Mouse (Mus musculus) midbrain, embryonic 15.5 days (tissue): ENCODE data around the gene Nrd1. TPM values are rescaled to one million over a fixed set of nuclear protein-coding genes. Genes with fewer than 3 reads are reported as not detected.

Source experiments
- ATAC-seq: fragments of 200-750 bp; cut with Nextera tagmentation; replicated peaks from 2 replicates; pipeline ENCODE4 v1.8.0; 2017; ENCODE audit warnings: moderate TSS enrichment
- H3K27ac ChIP-seq: fragments of 300-500 bp; sonication (generic); 2 replicates; pipeline ENCODE4 v1.5.1; 2015; ENCODE audit warnings: mild to moderate bottlenecking, inconsistent platforms
- H3K27me3 ChIP-seq: fragments of 300-500 bp; sonication (generic); replicated peaks from 2 replicates; pipeline ENCODE4 v1.6.1; 2015; ENCODE audit warnings: inconsistent platforms
- H3K36me3 ChIP-seq: fragments of 300-500 bp; sonication (generic); replicated peaks from 2 replicates; pipeline ENCODE4 v1.6.1; 2015; ENCODE audit warnings: inconsistent platforms
- H3K4me1 ChIP-seq: fragments of 300-500 bp; sonication (generic); 2 replicates; pipeline ENCODE4 v1.6.1; 2015; ENCODE audit warnings: inconsistent platforms
- H3K4me2 ChIP-seq: fragments of 300-500 bp; sonication (generic); 2 replicates; pipeline ENCODE4 v1.6.1; 2015; ENCODE audit warnings: inconsistent platforms, mild to moderate bottlenecking, moderate library complexity
- H3K4me3 ChIP-seq: fragments of 300-500 bp; sonication (generic); 2 replicates; pipeline ENCODE4 v1.5.1; 2015; ENCODE audit warnings: mild to moderate bottlenecking, inconsistent platforms
- H3K9ac ChIP-seq: fragments of 300-500 bp; sonication (generic); 2 replicates; pipeline ENCODE4 v1.6.1; 2015; ENCODE audit warnings: mild to moderate bottlenecking, inconsistent platforms
- H3K9me3 ChIP-seq: fragments of 300-500 bp; sonication (generic); 2 replicates; pipeline ENCODE4 v1.6.1; 2016; ENCODE audit warnings: inconsistent platforms
- WGBS: fragments of 180-500 bp; shearing (Covaris S2); methylation state at CpG from one replicate; pipeline ENCODE4 v1.1.7; 2015; ENCODE audit warnings: mixed read lengths; 5-methylcytosine and 5-hydroxymethylcytosine counted together
- polyA plus RNA-seq: library from polyadenylated mRNA; unstranded; fragments of >200 nt; fragmentation: Nextera tagmentation; extraction: Ambion mirVana; gene quantifications from 2 replicates; pipeline ENCODE4 v1.2.1, GENCODE M21; 2015

Gene Nrd1
- polyA plus RNA-seq, 1 experiment from 2014 or later = 80.0 TPM

- H3K9ac ChIP-seq = no peak overlapping the region
- H3K27me3 ChIP-seq = no peaks in the 10 kb centered on the region; the same call in 1 of the 2 replicates
- H3K4me1 ChIP-seq = no peaks in the 10 kb centered on the region
- H3K9me3 ChIP-seq = no peaks in the 10 kb centered on the region
- H3K27ac ChIP-seq = no peak overlapping the region
- no peak overlapping the region for H3K4me3 ChIP-seq
- no peak overlapping the region for H3K4me2 ChIP-seq
- ATAC-seq = no peak
- H3K36me3 ChIP-seq = no peaks in the 10 kb centered on the region
Measured at GRCm38 (mm10) chr4:108990032-108990431, 10.4 kb upstream of the Nrd1 start.

GRCm38 (mm10) chr4:108990571-108990970, 9.9 kb upstream of the Nrd1 start:
- Histone ChIP-seq H3K27ac (no peak overlapping the region), H3K9ac (no peak overlapping the region), H3K36me3 (no peaks in the 10 kb centered on the region), H3K4me3 (no peak overlapping the region), H3K9me3 (no peaks in the 10 kb centered on the region), H3K4me1 (no peaks in the 10 kb centered on the region), H3K4me2 (no peak overlapping the region), H3K27me3 (no peaks in the 10 kb centered on the region; the same call in 1 of the 2 replicates)
- no peak for ATAC-seq
- WGBS = 91% methylated on average over 6 of the region's 6 CpGs

- no peak overlapping the region for H3K9ac ChIP-seq
- H3K4me2 ChIP-seq = no peak overlapping the region
- H3K4me1 ChIP-seq = no peaks in the 10 kb centered on the region
- H3K27me3 ChIP-seq = no peaks in the 10 kb centered on the region; the same call in 1 of the 2 replicates
- H3K4me3 ChIP-seq = no peak overlapping the region
- ATAC-seq = no peak
- H3K36me3 ChIP-seq = no peaks in the 10 kb centered on the region
- no peak overlapping the region for H3K27ac ChIP-seq
- H3K9me3 ChIP-seq = no peaks in the 10 kb centered on the region
Measured at GRCm38 (mm10) chr4:108991811-108992210, 8.6 kb upstream of the Nrd1 start.

GRCm38 (mm10) chr4:108992978-108993377, 7.5 kb upstream of the Nrd1 start:
- Histone ChIP-seq H3K27me3 (no peaks in the 10 kb centered on the region; the same call in 1 of the 2 replicates), H3K4me1 (no peaks in the 10 kb centered on the region), H3K9me3 (no peaks in the 10 kb centered on the region), H3K4me3 (no peak overlapping the region), H3K36me3 (no peaks in the 10 kb centered on the region), H3K27ac (no peak overlapping the region), H3K4me2 (no peak overlapping the region), H3K9ac (no peak overlapping the region)
- ATAC-seq = no peak
- WGBS = 57% methylated on average over 2 of the region's 2 CpGs

- no peak for ATAC-seq
- peak overlapping the region; percentile 92 for H3K4me3 ChIP-seq
- peak overlapping the region; percentile 91 for H3K27ac ChIP-seq
- WGBS = 2% methylated on average over 18 of the region's 18 CpGs
- H3K9me3 ChIP-seq = no peaks in the 10 kb centered on the region
- no peaks in the 10 kb centered on the region for H3K27me3 ChIP-seq
- peak overlapping the region; percentile 94 for H3K4me2 ChIP-seq
- no peaks in the 10 kb centered on the region for H3K36me3 ChIP-seq
- peak overlapping the region; percentile 88 for H3K9ac ChIP-seq
- peaks cover 34% of the 10 kb centered on the region for H3K4me1 ChIP-seq
Measured at GRCm38 (mm10) chr4:109000961-109001360, 506 bp downstream of the Nrd1 start.

GRCm38 (mm10) chr4:109008046-109008445, 7.6 kb downstream of the Nrd1 start:
- no peak overlapping the region for H3K4me3 ChIP-seq
- H3K4me2 ChIP-seq = no peak overlapping the region
- H3K9me3 ChIP-seq = no peaks in the 10 kb centered on the region
- no peaks in the 10 kb centered on the region for H3K36me3 ChIP-seq
- no peak overlapping the region for H3K9ac ChIP-seq
- no peak for ATAC-seq
- no peak overlapping the region for H3K27ac ChIP-seq
- peaks cover 10% of the 10 kb centered on the region; the same call in 1 of the 2 replicates for H3K4me1 ChIP-seq
- WGBS = 78% methylated on average over 1 of the region's 1 CpGs
- H3K27me3 ChIP-seq = no peaks in the 10 kb centered on the region

GRCm38 (mm10) chr4:109014091-109014490, 13.6 kb downstream of the Nrd1 start:
- no peaks in the 10 kb centered on the region for H3K9me3 ChIP-seq
- no peak overlapping the region for H3K27ac ChIP-seq
- H3K4me3 ChIP-seq = no peak overlapping the region
- H3K9ac ChIP-seq = no peak overlapping the region
- H3K36me3 ChIP-seq = peaks cover 11% of the 10 kb centered on the region; the same call in 1 of the 2 replicates
- H3K4me1 ChIP-seq = no peaks in the 10 kb centered on the region
- no peak overlapping the region for H3K4me2 ChIP-seq
- 96% methylated on average over 4 of the region's 4 CpGs for WGBS
- H3K27me3 ChIP-seq = no peaks in the 10 kb centered on the region
- ATAC-seq = no peak

- Histone ChIP-seq H3K27ac (no peak overlapping the region), H3K4me1 (no peaks in the 10 kb centered on the region), H3K9ac (no peak overlapping the region), H3K27me3 (no peaks in the 10 kb centered on the region), H3K9me3 (no peaks in the 10 kb centered on the region), H3K4me2 (no peak overlapping the region), H3K36me3 (peaks cover 14% of the 10 kb centered on the region; the same call in 1 of the 2 replicates), H3K4me3 (no peak overlapping the region)
- WGBS = 57% methylated on average over 7 of the region's 7 CpGs
- ATAC-seq = no peak
Measured at GRCm38 (mm10) chr4:109017441-109017840, 17.0 kb downstream of the Nrd1 start.

- no peak overlapping the region for H3K4me3 ChIP-seq
- no peak overlapping the region for H3K27ac ChIP-seq
- H3K27me3 ChIP-seq = no peaks in the 10 kb centered on the region
- H3K9me3 ChIP-seq = no peaks in the 10 kb centered on the region
- ATAC-seq = no peak
- no peak overlapping the region for H3K4me2 ChIP-seq
- 73% methylated on average over 4 of the region's 4 CpGs for WGBS
- H3K9ac ChIP-seq = no peak overlapping the region
- peaks cover 13% of the 10 kb centered on the region; the same call in 1 of the 2 replicates for H3K36me3 ChIP-seq
- no peaks in the 10 kb centered on the region for H3K4me1 ChIP-seq
Measured at GRCm38 (mm10) chr4:109019301-109019700, 18.8 kb downstream of the Nrd1 start.

GRCm38 (mm10) chr4:109021976-109022375, 21.5 kb downstream of the Nrd1 start:
- no peak overlapping the region for H3K4me3 ChIP-seq
- WGBS = 91% methylated on average over 1 of the region's 1 CpGs
- no peak overlapping the region for H3K9ac ChIP-seq
- H3K4me1 ChIP-seq = no peaks in the 10 kb centered on the region
- H3K27me3 ChIP-seq = no peaks in the 10 kb centered on the region
- peaks cover 13% of the 10 kb centered on the region; the same call in 1 of the 2 replicates for H3K36me3 ChIP-seq
- no peaks in the 10 kb centered on the region for H3K9me3 ChIP-seq
- no peak overlapping the region for H3K27ac ChIP-seq
- H3K4me2 ChIP-seq = no peak overlapping the region
- ATAC-seq = no peak

- no peak overlapping the region for H3K9ac ChIP-seq
- no peaks in the 10 kb centered on the region for H3K9me3 ChIP-seq
- H3K36me3 ChIP-seq = peaks cover 13% of the 10 kb centered on the region
- 67% methylated on average over 3 of the region's 3 CpGs for WGBS
- no peak overlapping the region for H3K4me2 ChIP-seq
- H3K27me3 ChIP-seq = no peaks in the 10 kb centered on the region
- no peak overlapping the region for H3K4me3 ChIP-seq
- H3K4me1 ChIP-seq = no peaks in the 10 kb centered on the region
- no peak for ATAC-seq
- H3K27ac ChIP-seq = no peak overlapping the region
Measured at GRCm38 (mm10) chr4:109025061-109025460, 24.6 kb downstream of the Nrd1 start.

- Histone ChIP-seq H3K36me3 (peaks cover 16% of the 10 kb centered on the region), H3K27me3 (no peaks in the 10 kb centered on the region), H3K4me3 (no peak overlapping the region), H3K4me2 (no peak overlapping the region), H3K9ac (no peak overlapping the region), H3K27ac (no peak overlapping the region), H3K4me1 (no peaks in the 10 kb centered on the region), H3K9me3 (no peaks in the 10 kb centered on the region)
- no peak for ATAC-seq
- WGBS = 39% methylated on average over 3 of the region's 3 CpGs
Measured at GRCm38 (mm10) chr4:109026543-109026942, 26.1 kb downstream of the Nrd1 start.

- Histone ChIP-seq H3K27ac (no peak overlapping the region), H3K9me3 (no peaks in the 10 kb centered on the region), H3K4me3 (no peak overlapping the region), H3K4me1 (no peaks in the 10 kb centered on the region), H3K27me3 (no peaks in the 10 kb centered on the region), H3K9ac (no peak overlapping the region), H3K4me2 (no peak overlapping the region), H3K36me3 (peaks cover 18% of the 10 kb centered on the region)
- 97% methylated on average over 2 of the region's 2 CpGs for WGBS
- ATAC-seq = no peak
Measured at GRCm38 (mm10) chr4:109029857-109030256, 29.4 kb downstream of the Nrd1 start.
